ENCODE assay signal across 11 mouse cellular contexts in genomic region chr4:57258159-57259035, GRCm38 (mm10). TPM values are rescaled to one million over a fixed set of nuclear protein-coding genes. Genes with fewer than 3 reads are reported as not detected.
DNase-seq lines count a peak whose midpoint lies in the region; ATAC-seq and TF ChIP-seq lines count a peak whose summit lies in the region.
"Had no signal": no experiment of that assay in that cellular context is flagged by ENCODE, and none has a peak within 500 bp of the region (broad histone marks: within the 10 kb centered on the region; RNA-seq: fewer than 3 reads in every experiment).

No protein-coding gene starts in this region.

- no peaks in the 10 kb centered on the region for H3K27me3 ChIP-seq in forebrain, postnatal 0 days (ENCODE audit: insufficient read depth, low read length)
- H3K27me3 ChIP-seq in midbrain, embryonic 11.5 days (ENCODE audit: control insufficient read depth, insufficient read depth, low read length): no peaks in the 10 kb centered on the region
- H3K27me3 ChIP-seq: liver, embryonic 13.5 days had no signal

- no peaks in the 10 kb centered on the region for H3K9me3 ChIP-seq in forebrain, postnatal 0 days (ENCODE audit: low read length)
- H3K9me3 ChIP-seq in midbrain, embryonic 11.5 days (ENCODE audit: control insufficient read depth, low read length): no peaks in the 10 kb centered on the region
- H3K9me3 ChIP-seq: liver, embryonic 13.5 days had no signal

- H3K4me1 ChIP-seq in forebrain, postnatal 0 days (ENCODE audit: insufficient read depth): peaks cover 3% of the 10 kb centered on the region
- peaks cover 7% of the 10 kb centered on the region for H3K4me1 ChIP-seq in midbrain, embryonic 11.5 days (ENCODE audit: control insufficient read depth, insufficient read depth, low read length)
- H3K4me1 ChIP-seq: liver, embryonic 13.5 days had no signal

- H3K4me3 ChIP-seq in gastrocnemius, adult 2 months: no peak overlapping the region
- no peak overlapping the region for H3K4me3 ChIP-seq in forebrain, postnatal 0 days (ENCODE audit: low read depth, low read length)
- H3K4me3 ChIP-seq in midbrain, embryonic 11.5 days (ENCODE audit: low read depth, low read length): no peak overlapping the region
- H3K4me3 ChIP-seq: liver, embryonic 13.5 days had no signal

- DNase-seq in gastrocnemius, adult 2 months: peak; percentile 50
- DNase-seq in gastrocnemius, postnatal 10 days: no peak
- peak; percentile 70 for DNase-seq in embryo, embryonic 10 days (ENCODE audit: low spot score)
- no peak for DNase-seq in forebrain, postnatal 0 days
- peak; percentile 79 for DNase-seq in midbrain, embryonic 11.5 days (ENCODE audit: low spot score, missing footprints)
- no peak for DNase-seq in MN1 (ENCODE audit: low spot score)
- DNase-seq in right cerebral cortex, postnatal 25 days: no peak
- DNase-seq in adrenal gland, adult (ENCODE audit: inconsistent age in 2 of 2, low spot score in 1 of 2): no peak
- DNase-seq: adrenal gland, postnatal 10 days; cerebellum, postnatal 36 days; liver, embryonic 13.5 days had no signal

- TF ChIP-seq CTCF in gastrocnemius, adult 2 months (IDR thresholded peaks at IDR 0.05): peak; percentile 24
- TF ChIP-seq CTCF in forebrain, postnatal 0 days (IDR thresholded peaks at IDR 0.05; ENCODE audit: low read depth): no peak

- WGBS in forebrain, postnatal 0 days: 42% methylated on average over 14 of the region's 14 CpGs
- 22% methylated on average over 14 of the region's 14 CpGs for WGBS in midbrain, embryonic 11.5 days

- H3K36me3 ChIP-seq in forebrain, postnatal 0 days (ENCODE audit: insufficient read depth): no peaks in the 10 kb centered on the region
- H3K36me3 ChIP-seq in midbrain, embryonic 11.5 days (ENCODE audit: control insufficient read depth, insufficient read depth, low read length): no peaks in the 10 kb centered on the region
- H3K36me3 ChIP-seq: liver, embryonic 13.5 days had no signal

- no peak overlapping the region for H3K9ac ChIP-seq in forebrain, postnatal 0 days
- no peak overlapping the region; the same call in 1 of the 2 replicates for H3K9ac ChIP-seq in midbrain, embryonic 11.5 days (ENCODE audit: low read length)
- H3K9ac ChIP-seq: liver, embryonic 13.5 days had no signal

- H3K27ac ChIP-seq in gastrocnemius, adult 2 months: peak overlapping the region; percentile 83
- no peak overlapping the region for H3K27ac ChIP-seq in forebrain, postnatal 0 days (ENCODE audit: low read depth, low read length)
- peak overlapping the region; percentile 14; the same call in 1 of the 2 replicates for H3K27ac ChIP-seq in midbrain, embryonic 11.5 days (ENCODE audit: low read depth, low read length)
- H3K27ac ChIP-seq: liver, embryonic 13.5 days had no signal

- peak; percentile 40 for ATAC-seq in forebrain, postnatal 0 days
- peak; percentile 44; the same call in 1 of the 2 replicates for ATAC-seq in midbrain, embryonic 11.5 days (ENCODE audit: low FRiP score)

- intact Hi-C loops in gastrocnemius, adult 2 months (cut with DNase I): no loop called here

- H3K4me2 ChIP-seq in forebrain, postnatal 0 days (ENCODE audit: low read depth): no peak overlapping the region
- no peak overlapping the region for H3K4me2 ChIP-seq in midbrain, embryonic 11.5 days
- H3K4me2 ChIP-seq: liver, embryonic 13.5 days had no signal

RNA-seq across cellular contexts. Expression of gene Ptpn3, which starts 43.2 kb away (rescaled TPM):
- 10 to 100 TPM; 29.8 to 77.3 TPM for total RNA-seq in gastrocnemius, adult 2 months (2021)
- 10 to 100 TPM; 13.8 to 17.0 TPM for total RNA-seq in gastrocnemius, postnatal 10 days (2021)
- 1.8 and 5.7 TPM in 2 replicates for total RNA-seq in forebrain, postnatal 0 days (2014; rRNA removed)
- polyA plus RNA-seq in forebrain, postnatal 0 days (2015; fragmentation: Nextera tagmentation; extraction: Ambion mirVana): 0.92 and 1.2 TPM in 2 replicates
- polyA plus RNA-seq in midbrain, embryonic 11.5 days (2014; fragmentation: Nextera tagmentation; extraction: Ambion mirVana): 0.33 and 0.90 TPM in 2 replicates

Comparison
In these comparisons a context has a peak if more than half of its experiments do, and no peak if none do; other contexts are left out.
1. DNase-seq: peak in gastrocnemius, adult 2 months (single experiment), embryo, embryonic 10 days (single experiment) and midbrain, embryonic 11.5 days (single experiment); none in gastrocnemius, postnatal 10 days (single experiment), forebrain, postnatal 0 days (single experiment), MN1 (single experiment), right cerebral cortex, postnatal 25 days (single experiment) and adrenal gland, adult (0 of 2).